Mouse (Mus musculus): Measurements from ENCODE around the gene Rcc2. TPM values are rescaled to one million over a fixed set of nuclear protein-coding genes. Genes with fewer than 3 reads are reported as not detected.

The Rcc2 gene
- 7.1 TPM for polyA plus RNA-seq (2017; shearing (Covaris generic))

GRCm38 (mm10) chr4:140700269-140701018 lies at the start of gene Rcc2:
Rcc2 (plus strand) TSS chr4:140700541.

GRCm38 (mm10) chr4:140665760-140666159 lies 34.6 kb upstream of the Rcc2 start, which contains the start of gene Arhgef10l:
Arhgef10l (minus strand) TSS chr4:140666012.

GRCm38 (mm10) chr4:140742543-140742942 lies 42.2 kb downstream of the Rcc2 start, which contains the start of gene Padi6:
Padi6 (minus strand) TSS chr4:140742643.

Other genes starting within 250 kb of the Rcc2 start
- gene Arhgef10l, start 34.5 kb upstream of the Rcc2 start, polyA plus RNA-seq (2017; shearing (Covaris generic)), result 0.34 TPM
- not detected for gene Padi6, start 42.1 kb downstream of the Rcc2 start, polyA plus RNA-seq (2017; shearing (Covaris generic))
- gene Padi4, start 73.7 kb downstream of the Rcc2 start, polyA plus RNA-seq (2017; shearing (Covaris generic)), result 11.2 TPM
- 0.12 TPM for gene Padi3, start 110.1 kb downstream of the Rcc2 start, polyA plus RNA-seq (2017; shearing (Covaris generic))
- gene Padi1, start 145.2 kb downstream of the Rcc2 start, polyA plus RNA-seq (2017; shearing (Covaris generic)), result 0.32 TPM
- gene Padi2, start 205.8 kb downstream of the Rcc2 start, polyA plus RNA-seq (2017; shearing (Covaris generic)), result 18.2 TPM

All from activated CD4-positive, CD25-positive, alpha-beta regulatory T cell, adult 9 weeks (primary cell).